9 mouse cellular contexts compared by ENCODE assay signal in the genomic region with DNA sequence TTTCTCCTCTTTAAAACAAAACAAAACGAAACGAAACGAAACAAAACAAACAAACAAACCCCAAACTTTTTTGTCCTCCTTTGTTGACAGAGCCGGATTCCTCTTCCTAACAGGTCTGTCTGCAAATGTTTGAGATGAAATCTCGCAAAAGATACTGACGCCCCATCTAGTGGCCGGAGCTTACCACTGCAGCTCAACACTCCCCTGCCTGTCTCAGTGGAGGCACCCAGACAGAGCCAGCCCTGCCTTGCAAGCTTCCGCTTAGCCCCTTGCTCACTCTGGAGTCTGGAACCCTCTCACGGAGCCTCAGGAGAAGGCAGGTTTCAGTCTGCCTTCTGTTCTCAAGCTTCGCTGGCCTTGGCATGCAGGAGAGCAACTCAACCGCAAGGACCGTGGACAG. TPM values are rescaled to one million over a fixed set of nuclear protein-coding genes. Genes with fewer than 3 reads are reported as not detected.
DNase-seq lines count a peak whose midpoint lies in the region; ATAC-seq and TF ChIP-seq lines count a peak whose summit lies in the region.
"Had no signal": no experiment of that assay in that cellular context is flagged by ENCODE, and none has a peak within 500 bp of the region (broad histone marks: within the 10 kb centered on the region; RNA-seq: fewer than 3 reads in every experiment).

No protein-coding gene starts in this region.

- TF ChIP-seq CTCF in brain, embryonic 14.5 days (IDR thresholded peaks at IDR 0.05; ENCODE audit: borderline replicate concordance, extremely low read depth, insufficient read depth, insufficient read length): peak; percentile 90

- H3K9me3 ChIP-seq in heart, embryonic 13.5 days: no peaks in the 10 kb centered on the region
- H3K9me3 ChIP-seq in liver, embryonic 12.5 days (replicated peaks): no peaks in the 10 kb centered on the region
- H3K9me3 ChIP-seq in stomach, embryonic 16.5 days (replicated peaks; ENCODE audit: control insufficient read depth, low read length): no peaks in the 10 kb centered on the region

- peaks cover 42% of the 10 kb centered on the region for H3K27me3 ChIP-seq in heart, embryonic 13.5 days (replicated peaks)
- peaks cover 40% of the 10 kb centered on the region for H3K27me3 ChIP-seq in liver, embryonic 12.5 days (replicated peaks)
- H3K27me3 ChIP-seq in stomach, embryonic 16.5 days (ENCODE audit: control insufficient read depth, insufficient read depth, low read length): peaks cover 32% of the 10 kb centered on the region

- peak; percentile 65; the same call in 1 of the 2 replicates for ATAC-seq in erythroid progenitor cell, adult 5-6 weeks (replicated peaks; ENCODE audit: low FRiP score, poor library complexity, severe bottlenecking)
- ATAC-seq in heart, embryonic 13.5 days (ENCODE audit: extremely low read depth, insufficient number of reproducible peaks, low FRiP score, low TSS enrichment): no peak
- ATAC-seq in liver, embryonic 12.5 days: 0 out of 2 replicates have a peak, but pooled peaks have one; percentile 42
- no peak for ATAC-seq in stomach, embryonic 16.5 days (ENCODE audit: insufficient read depth, low FRiP score)

- H3K27ac ChIP-seq in heart, embryonic 13.5 days (replicated peaks): no peak overlapping the region
- no peak overlapping the region for H3K27ac ChIP-seq in liver, embryonic 12.5 days
- no peak overlapping the region for H3K27ac ChIP-seq in stomach, embryonic 16.5 days (ENCODE audit: low read length)

- peaks cover 19% of the 10 kb centered on the region for H3K4me1 ChIP-seq in heart, embryonic 13.5 days
- peaks cover 6% of the 10 kb centered on the region; the same call in 1 of the 2 replicates for H3K4me1 ChIP-seq in liver, embryonic 12.5 days
- no peaks in the 10 kb centered on the region; the same call in none of the 2 replicates for H3K4me1 ChIP-seq in stomach, embryonic 16.5 days (ENCODE audit: control insufficient read depth, insufficient read depth, low read length)

- peak overlapping the region; percentile 54 for H3K4me2 ChIP-seq in heart, embryonic 13.5 days
- H3K4me2 ChIP-seq in liver, embryonic 12.5 days: peak overlapping the region; percentile 27; the same call in 1 of the 2 replicates
- no peak overlapping the region; the same call in 1 of the 2 replicates for H3K4me2 ChIP-seq in stomach, embryonic 16.5 days (ENCODE audit: low read depth, low read length)

- H3K4me3 ChIP-seq in heart, embryonic 13.5 days: peak overlapping the region; percentile 15; the same call in 1 of the 2 replicates
- H3K4me3 ChIP-seq in liver, embryonic 12.5 days: no peak overlapping the region
- H3K4me3 ChIP-seq in stomach, embryonic 16.5 days (replicated peaks; ENCODE audit: low read length): no peak overlapping the region

- WGBS in heart, embryonic 13.5 days: 6% methylated on average over 12 of the region's 12 CpGs
- 5% methylated on average over 12 of the region's 12 CpGs for WGBS in liver, embryonic 12.5 days (ENCODE audit: insufficient replicate concordance)
- 4% methylated on average over 12 of the region's 12 CpGs for WGBS in stomach, embryonic 16.5 days

- peak overlapping the region; percentile 61 for H3K9ac ChIP-seq in heart, embryonic 13.5 days
- H3K9ac ChIP-seq in liver, embryonic 12.5 days: no peak overlapping the region
- peak overlapping the region; percentile 57 for H3K9ac ChIP-seq in stomach, embryonic 16.5 days (ENCODE audit: low read length)

- peak; percentile 64 to 73 for DNase-seq in CD8-positive naive resting alpha-beta T cell, adult 2 months (ENCODE audit: low read depth in 2 of 2, low spot score in 2 of 2)
- peak; percentile 88 for DNase-seq in brain, embryonic 14.5 days (ENCODE audit: low read depth)
- peak; percentile 88 for DNase-seq in kidney, postnatal 10 days
- DNase-seq in neural tube, embryonic 10.5 days (ENCODE audit: extremely low spot score, low spot score): peak; percentile 85

- H3K36me3 ChIP-seq in heart, embryonic 13.5 days: peaks cover 23% of the 10 kb centered on the region
- peaks cover 22% of the 10 kb centered on the region for H3K36me3 ChIP-seq in liver, embryonic 12.5 days
- H3K36me3 ChIP-seq in stomach, embryonic 16.5 days (ENCODE audit: control insufficient read depth, insufficient read depth, low read length): no peaks in the 10 kb centered on the region

- TF ChIP-seq POLR2A in brain, embryonic 14.5 days (IDR thresholded peaks at IDR 0.05; ENCODE audit: borderline replicate concordance, extremely low read depth, insufficient read depth, insufficient read length, poor library complexity, severe bottlenecking): no peak

RNA-seq across cellular contexts. Expression of gene Tfap2e, which starts 5.4 kb away (rescaled TPM):
- 2.7 and 3.2 TPM in 2 replicates for polyA plus RNA-seq in brain, embryonic 14.5 days (2012; rRNA removed)
- total RNA-seq in erythroid progenitor cell, adult 5-6 weeks (2015; ENCODE audit: low replicate concordance): not detected in 2 replicates
- not detected in 2 replicates for total RNA-seq in erythroid progenitor cell, adult 5-6 weeks (2017; ENCODE audit: low replicate concordance)
- polyA plus RNA-seq in heart, embryonic 13.5 days (2015; fragmentation: Nextera tagmentation; extraction: Ambion mirVana): not detected in 2 replicates
- not detected in 2 replicates for polyA plus RNA-seq in liver, embryonic 12.5 days (2016; fragmentation: Nextera tagmentation; extraction: Ambion mirVana)
- not detected in 2 replicates for polyA plus RNA-seq in stomach, embryonic 16.5 days (2015; fragmentation: Nextera tagmentation; extraction: Ambion mirVana)
- polyA plus RNA-seq: gonadal fat pad, adult 2 months had no signal

RNA-seq across cellular contexts. Expression of gene Ncdn, which starts 11.8 kb away (rescaled TPM):
- polyA plus RNA-seq in brain, embryonic 14.5 days (2012; rRNA removed): 102 and 107 TPM in 2 replicates
- 1.1 and 1.3 TPM in 2 replicates for total RNA-seq in erythroid progenitor cell, adult 5-6 weeks (2015; ENCODE audit: low replicate concordance)
- 1.0 and 3.0 TPM in 2 replicates for total RNA-seq in erythroid progenitor cell, adult 5-6 weeks (2017; ENCODE audit: low replicate concordance)
- polyA plus RNA-seq in heart, embryonic 13.5 days (2015; fragmentation: Nextera tagmentation; extraction: Ambion mirVana): 23.0 and 23.4 TPM in 2 replicates
- polyA plus RNA-seq in liver, embryonic 12.5 days (2016; fragmentation: Nextera tagmentation; extraction: Ambion mirVana): 14.7 and 15.2 TPM in 2 replicates
- 25.4 and 26.1 TPM in 2 replicates for polyA plus RNA-seq in stomach, embryonic 16.5 days (2015; fragmentation: Nextera tagmentation; extraction: Ambion mirVana)

RNA-seq across cellular contexts. Expression of gene AU040320, which starts 11.9 kb away (rescaled TPM):
- polyA plus RNA-seq in brain, embryonic 14.5 days (2012; rRNA removed): 36.0 and 52.4 TPM in 2 replicates
- total RNA-seq in erythroid progenitor cell, adult 5-6 weeks (2015; ENCODE audit: low replicate concordance): 11.3 and 24.5 TPM in 2 replicates
- total RNA-seq in erythroid progenitor cell, adult 5-6 weeks (2017; ENCODE audit: low replicate concordance): 3.8 and 8.0 TPM in 2 replicates
- polyA plus RNA-seq in heart, embryonic 13.5 days (2015; fragmentation: Nextera tagmentation; extraction: Ambion mirVana): 20.7 and 23.0 TPM in 2 replicates
- 10.3 and 10.8 TPM in 2 replicates for polyA plus RNA-seq in liver, embryonic 12.5 days (2016; fragmentation: Nextera tagmentation; extraction: Ambion mirVana)
- 24.1 and 27.8 TPM in 2 replicates for polyA plus RNA-seq in stomach, embryonic 16.5 days (2015; fragmentation: Nextera tagmentation; extraction: Ambion mirVana)

Comparison
In these comparisons a context has a peak if more than half of its experiments do, and no peak if none do; other contexts are left out.
1. ATAC-seq: peak in erythroid progenitor cell, adult 5-6 weeks (single experiment) and liver, embryonic 12.5 days (single experiment); none in heart, embryonic 13.5 days (single experiment) and stomach, embryonic 16.5 days (single experiment).
2. Peak in every context shown above with its lines, with median percentiles within 50 percentile points of each other: DNase-seq.